Comparison of ENCODE assay signal across 8 mouse cellular contexts in the genomic region with DNA sequence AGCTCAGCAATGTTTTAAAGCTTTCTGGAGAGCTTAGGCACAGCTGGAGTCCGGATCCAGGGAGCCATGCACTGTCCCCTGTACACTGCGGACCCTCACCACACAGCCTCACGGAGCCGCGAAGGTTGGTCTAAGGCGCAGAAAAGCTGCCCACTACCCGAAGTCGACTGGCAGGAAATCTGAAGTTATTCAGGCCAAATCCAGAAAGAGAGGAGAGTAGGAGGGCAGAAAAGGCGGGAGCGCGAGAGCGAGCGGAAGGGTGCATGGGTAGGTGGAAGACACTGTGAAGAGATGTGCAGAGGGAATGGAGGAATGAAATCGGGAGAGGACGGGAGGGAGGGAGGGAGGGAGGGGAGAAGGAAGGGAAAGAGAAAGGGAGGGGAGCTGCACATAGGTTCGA. TPM values are rescaled to one million over a fixed set of nuclear protein-coding genes. Genes with fewer than 3 reads are reported as not detected.
A peak's percentile ranks its signal among the peaks of the same experiment; 100 is the strongest.
DNase-seq lines count a peak whose midpoint lies in the region; ATAC-seq and TF ChIP-seq lines count a peak whose summit lies in the region.

No protein-coding gene starts in this region.

- ATAC-seq in hindbrain, embryonic 14.5 days (ENCODE audit: low FRiP score) = peak; percentile 72
- peak; percentile 62 for ATAC-seq in midbrain, embryonic 14.5 days (ENCODE audit: low FRiP score, low TSS enrichment)

- no peak for DNase-seq in cerebellum, adult 2 months
- DNase-seq in cerebellum, adult 9-10 months = no peak
- DNase-seq in testis, postnatal 10 days (ENCODE audit: low spot score) = no peak
- DNase-seq in hindbrain, embryonic 14.5 days (ENCODE audit: low spot score) = peak; percentile 24
- peak; percentile 58 for DNase-seq in midbrain, embryonic 14.5 days
- DNase-seq in natural killer cell, adult 2 months (ENCODE audit: low spot score in 2 of 2) = no peak
- DNase-seq in ovary, postnatal 10 days (ENCODE audit: low spot score) = no peak

- under 1% methylated on average over 16 of the region's 16 CpGs for WGBS in cerebellum, adult 2 months
- under 1% methylated on average over 16 of the region's 16 CpGs for WGBS in hindbrain, embryonic 14.5 days
- under 1% methylated on average over 16 of the region's 16 CpGs for WGBS in midbrain, embryonic 14.5 days

- TF ChIP-seq POLR2A in cerebellum, adult 2 months (IDR thresholded peaks at IDR 0.05; ENCODE audit: borderline replicate concordance, insufficient read depth, low read length) = no peak
- TF ChIP-seq POLR2A in testis, adult 2 months (IDR thresholded peaks at IDR 0.05; ENCODE audit: control insufficient read depth, low read depth, low read length) = no peak

- no peak overlapping the region for H3K27ac ChIP-seq in cerebellum, adult 2 months (ENCODE audit: insufficient read depth, low read length)
- no peak overlapping the region for H3K27ac ChIP-seq in testis, adult 2 months (ENCODE audit: control insufficient read depth, insufficient read depth, low read depth, low read length)
- H3K27ac ChIP-seq in hindbrain, embryonic 14.5 days = peak overlapping the region; percentile 78
- H3K27ac ChIP-seq in midbrain, embryonic 14.5 days (replicated peaks; ENCODE audit: low read depth, low read length) = peak overlapping the region; percentile 80

- no peaks in the 10 kb centered on the region for H3K36me3 ChIP-seq in testis, adult 2 months (ENCODE audit: control insufficient read depth, insufficient read depth, low read length)
- no peaks in the 10 kb centered on the region for H3K36me3 ChIP-seq in hindbrain, embryonic 14.5 days (replicated peaks; ENCODE audit: control insufficient read depth, insufficient read depth)
- no peaks in the 10 kb centered on the region for H3K36me3 ChIP-seq in midbrain, embryonic 14.5 days (ENCODE audit: control insufficient read depth, insufficient read depth, low read length)

- no peaks in the 10 kb centered on the region for H3K4me1 ChIP-seq in cerebellum, adult 2 months (ENCODE audit: control insufficient read depth, insufficient read depth, low read length)
- H3K4me1 ChIP-seq in testis, adult 2 months (ENCODE audit: control insufficient read depth, insufficient read depth, low read length) = peaks cover 8% of the 10 kb centered on the region
- peaks cover 4% of the 10 kb centered on the region; the same call in 1 of the 2 replicates for H3K4me1 ChIP-seq in hindbrain, embryonic 14.5 days (replicated peaks; ENCODE audit: control insufficient read depth, insufficient read depth, low read length)
- peaks cover 6% of the 10 kb centered on the region; the same call in 1 of the 2 replicates for H3K4me1 ChIP-seq in midbrain, embryonic 14.5 days (ENCODE audit: control insufficient read depth, insufficient read depth, low read length)

- H3K4me3 ChIP-seq in cerebellum, adult 2 months (replicated peaks; ENCODE audit: insufficient read depth, low read depth, low read length) = peak overlapping the region; percentile 48
- peak overlapping the region; percentile 63 for H3K4me3 ChIP-seq in testis, adult 2 months (ENCODE audit: control insufficient read depth, low read depth, low read length)
- peak overlapping the region; percentile 30 for H3K4me3 ChIP-seq in hindbrain, embryonic 14.5 days (replicated peaks; ENCODE audit: low read length)
- peak overlapping the region; percentile 37 for H3K4me3 ChIP-seq in midbrain, embryonic 14.5 days (replicated peaks; ENCODE audit: low read depth, low read length)

- no peaks in the 10 kb centered on the region for H3K27me3 ChIP-seq in cerebellum, adult 2 months (ENCODE audit: control insufficient read depth, insufficient read depth, low read length)
- H3K27me3 ChIP-seq in testis, adult 2 months (ENCODE audit: control insufficient read depth, insufficient read depth, low read length) = no peaks in the 10 kb centered on the region
- H3K27me3 ChIP-seq in hindbrain, embryonic 14.5 days (ENCODE audit: control insufficient read depth, insufficient read depth, low read length) = 0 out of 2 replicates have a peak, but pooled peaks cover 5% of the 10 kb centered on the region
- no peaks in the 10 kb centered on the region for H3K27me3 ChIP-seq in midbrain, embryonic 14.5 days (ENCODE audit: control insufficient read depth, insufficient read depth, low read length)

- H3K4me2 ChIP-seq in hindbrain, embryonic 14.5 days (replicated peaks) = peak overlapping the region; percentile 93
- H3K4me2 ChIP-seq in midbrain, embryonic 14.5 days (ENCODE audit: low read length) = peak overlapping the region; percentile 68

- H3K9me3 ChIP-seq in hindbrain, embryonic 14.5 days (ENCODE audit: control insufficient read depth, low read length) = no peaks in the 10 kb centered on the region
- no peaks in the 10 kb centered on the region for H3K9me3 ChIP-seq in midbrain, embryonic 14.5 days (ENCODE audit: control insufficient read depth, low read length)

- peak overlapping the region; percentile 65 for H3K9ac ChIP-seq in hindbrain, embryonic 14.5 days
- H3K9ac ChIP-seq in midbrain, embryonic 14.5 days (replicated peaks; ENCODE audit: low read length) = peak overlapping the region; percentile 60

- TF ChIP-seq CTCF in cerebellum, adult 2 months (IDR thresholded peaks at IDR 0.05; ENCODE audit: borderline replicate concordance, insufficient read depth, low read depth, low read length) = no peak
- no peak for TF ChIP-seq CTCF in testis, adult 2 months (IDR thresholded peaks at IDR 0.05; ENCODE audit: control insufficient read depth, insufficient read depth, insufficient replicate concordance, low read depth, low read length)

RNA-seq across cellular contexts. Expression of a gene that starts 51.2 kb away (rescaled TPM):
- polyA plus RNA-seq in cerebellum, adult 2 months (2012; rRNA removed) = 8.2 and 9.2 TPM in 2 replicates
- 3.1 TPM in 2 replicates for polyA plus RNA-seq in testis, adult 2 months (2012; rRNA removed)
- 4.1 and 5.2 TPM in 2 replicates for polyA plus RNA-seq in hindbrain, embryonic 14.5 days (2014; fragmentation: Nextera tagmentation; extraction: Ambion mirVana)
- polyA plus RNA-seq in midbrain, embryonic 14.5 days (2014; fragmentation: Nextera tagmentation; extraction: Ambion mirVana) = 3.8 and 5.5 TPM in 2 replicates

Comparison
In these comparisons a context has a peak if more than half of its experiments do, and no peak if none do; other contexts are left out.
1. DNase-seq: peak in hindbrain, embryonic 14.5 days (single experiment) and midbrain, embryonic 14.5 days (single experiment); none in cerebellum, adult 2 months (0 of 2), cerebellum, adult 9-10 months (single experiment), testis, postnatal 10 days (single experiment), natural killer cell, adult 2 months (0 of 2) and ovary, postnatal 10 days (single experiment).
2. H3K27ac ChIP-seq: peak in hindbrain, embryonic 14.5 days (single experiment) and midbrain, embryonic 14.5 days (single experiment); none in cerebellum, adult 2 months (single experiment) and testis, adult 2 months (single experiment).
3. Peak in every context shown above with its lines, with median percentiles within 50 percentile points of each other: H3K4me3 ChIP-seq.